Mouse (Mus musculus): Measurements from ENCODE around the gene Xxylt1.

- TF ChIP-seq POLR2A (IDR thresholded peaks at IDR 0.05; ENCODE audit: low read depth, low read length) (no peak), CTCF (conservative IDR thresholded peaks at IDR 0.05; ENCODE audit: insufficient read depth, insufficient read length, low read depth, low read length) (no peak)
These were observed 20.1 kb upstream of the Xxylt1 start for GRCm38 (mm10) chr16:31101352-31101751.

Measured in kidney, adult 2 months (tissue).